ENCODE assay signal across 8 mouse cellular contexts in the genomic region with DNA sequence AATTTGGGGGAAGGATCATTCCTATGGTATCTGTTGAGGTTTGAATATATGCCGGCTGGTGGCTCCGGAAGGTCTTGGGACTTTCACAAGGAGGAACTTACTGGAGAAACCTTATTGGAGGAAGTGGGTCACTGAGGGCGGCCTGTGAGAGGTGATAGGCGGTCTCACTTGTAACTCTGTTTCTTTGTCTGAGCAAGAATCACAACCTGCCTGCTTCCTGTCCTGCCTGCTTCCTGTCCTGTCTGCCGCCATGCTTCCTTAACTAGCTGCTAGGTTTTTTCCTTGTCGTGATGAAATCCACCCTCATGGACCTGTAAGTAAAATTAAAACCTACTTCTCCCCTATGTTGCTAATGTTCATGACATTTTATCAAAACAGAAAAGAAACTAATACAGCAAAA. TPM values are rescaled to one million over a fixed set of nuclear protein-coding genes. Genes with fewer than 3 reads are reported as not detected.
A peak's percentile ranks its signal among the peaks of the same experiment; 100 is the strongest.
DNase-seq lines count a peak whose midpoint lies in the region; ATAC-seq and TF ChIP-seq lines count a peak whose summit lies in the region.

No protein-coding gene starts in this region.

- intact Hi-C loops in heart, postnatal 25 days (cut with DNase I): no loop called here

- no peaks in the 10 kb centered on the region for H3K36me3 ChIP-seq in embryonic facial prominence, embryonic 14.5 days (ENCODE audit: control insufficient read depth, insufficient read depth, low read length)
- H3K36me3 ChIP-seq in embryonic facial prominence, embryonic 10.5 days (replicated peaks): no peaks in the 10 kb centered on the region
- no peaks in the 10 kb centered on the region for H3K36me3 ChIP-seq in ES-Bruce4 (ENCODE audit: control insufficient read depth, insufficient read depth, low read length, poor library complexity, severe bottlenecking)

- H3K4me2 ChIP-seq in embryonic facial prominence, embryonic 14.5 days (ENCODE audit: low read depth, low read length): no peak overlapping the region

- no peak for ATAC-seq in embryonic facial prominence, embryonic 14.5 days (ENCODE audit: low read depth)
- ATAC-seq in megakaryocyte-erythroid progenitor cell, adult 5-6 weeks (replicated peaks; ENCODE audit: low FRiP score, low TSS enrichment, poor library complexity, severe bottlenecking): peak; percentile 100

- TF ChIP-seq EP300 in ES-Bruce4 (IDR thresholded peaks at IDR 0.05; ENCODE audit: insufficient read depth, low read depth, low read length): no peak

- TF ChIP-seq CTCF in ES-Bruce4 (IDR thresholded peaks at IDR 0.05; ENCODE audit: low read depth, low read length): no peak

- no peak overlapping the region for H3K4me3 ChIP-seq in embryonic facial prominence, embryonic 14.5 days (ENCODE audit: low read depth, low read length)
- no peak overlapping the region for H3K4me3 ChIP-seq in embryonic facial prominence, embryonic 10.5 days
- peak overlapping the region; percentile 36 for H3K4me3 ChIP-seq in ES-Bruce4 (ENCODE audit: low read depth, low read length)

- H3K9me3 ChIP-seq in embryonic facial prominence, embryonic 14.5 days (ENCODE audit: control insufficient read depth, low read length): no peaks in the 10 kb centered on the region
- no peaks in the 10 kb centered on the region for H3K9me3 ChIP-seq in embryonic facial prominence, embryonic 10.5 days
- H3K9me3 ChIP-seq in ES-Bruce4 (replicated peaks; ENCODE audit: control insufficient read depth, insufficient read depth, low read length, poor library complexity, severe bottlenecking): peaks cover 6% of the 10 kb centered on the region; the same call in 1 of the 2 replicates

- TF ChIP-seq POLR2A in ES-Bruce4 (IDR thresholded peaks at IDR 0.05; ENCODE audit: insufficient read depth, low read length): peak; percentile 52

- H3K27ac ChIP-seq in embryonic facial prominence, embryonic 14.5 days (replicated peaks; ENCODE audit: low read depth, low read length): no peak overlapping the region
- H3K27ac ChIP-seq in embryonic facial prominence, embryonic 10.5 days (replicated peaks): no peak overlapping the region
- no peak overlapping the region for H3K27ac ChIP-seq in ES-Bruce4 (ENCODE audit: insufficient read depth, low read length)

- no peaks in the 10 kb centered on the region for H3K27me3 ChIP-seq in embryonic facial prominence, embryonic 14.5 days (replicated peaks; ENCODE audit: control insufficient read depth, insufficient read depth, low read length)
- H3K27me3 ChIP-seq in embryonic facial prominence, embryonic 10.5 days (replicated peaks; ENCODE audit: low read depth, poor library complexity, severe bottlenecking): no peaks in the 10 kb centered on the region
- no peaks in the 10 kb centered on the region for H3K27me3 ChIP-seq in ES-Bruce4 (ENCODE audit: control insufficient read depth, insufficient read depth, low read length, poor library complexity, severe bottlenecking)

- H3K9ac ChIP-seq in embryonic facial prominence, embryonic 14.5 days (ENCODE audit: low read depth, low read length): no peak overlapping the region
- H3K9ac ChIP-seq in ES-Bruce4 (ENCODE audit: low read depth, poor library complexity, severe bottlenecking): no peak overlapping the region

- DNase-seq in embryonic facial prominence, embryonic 14.5 days (ENCODE audit: low spot score): peak; percentile 5
- no peak for DNase-seq in embryonic facial prominence, embryonic 10.5 days (ENCODE audit: low spot score)
- peak; percentile 26 for DNase-seq in heart, postnatal 25 days (ENCODE audit: low spot score)
- no peak for DNase-seq in c-Kit-positive CD71-positive TER-119-positive erythroid progenitor cells, embryonic 14.5 days (ENCODE audit: low spot score)
- no peak for DNase-seq in frontal cortex, postnatal 36 days (ENCODE audit: low spot score in 2 of 2)
- no peak for DNase-seq in adrenal gland, adult 8-10 months

- WGBS in embryonic facial prominence, embryonic 14.5 days: 76% methylated on average over 6 of the region's 6 CpGs
- 76% methylated on average over 6 of the region's 6 CpGs for WGBS in embryonic facial prominence, embryonic 10.5 days

- no peaks in the 10 kb centered on the region for H3K4me1 ChIP-seq in embryonic facial prominence, embryonic 14.5 days (ENCODE audit: control insufficient read depth, insufficient read depth, low read length)
- no peaks in the 10 kb centered on the region for H3K4me1 ChIP-seq in embryonic facial prominence, embryonic 10.5 days
- H3K4me1 ChIP-seq in ES-Bruce4 (ENCODE audit: control insufficient read depth, insufficient read depth, low read length): no peaks in the 10 kb centered on the region

RNA-seq across cellular contexts. Expression of a gene that starts 52.9 kb away (rescaled TPM):
- 11.6 and 12.3 TPM in 2 replicates for polyA plus RNA-seq in embryonic facial prominence, embryonic 14.5 days (2014; fragmentation: Nextera tagmentation; extraction: Ambion mirVana)
- 1.6 and 2.0 TPM in 2 replicates for polyA plus RNA-seq in embryonic facial prominence, embryonic 10.5 days (2016; fragmentation: Nextera tagmentation; extraction: Ambion mirVana)
- polyA plus RNA-seq in ES-Bruce4 (2011; ENCODE audit: insufficient read depth, insufficient read length, low read depth, missing spikeins): 0.44 and 0.70 TPM in 2 replicates
- total RNA-seq in heart, postnatal 25 days (2021): 1 to 10 TPM; 2.2 to 3.1 TPM
- not detected in 2 replicates for total RNA-seq in megakaryocyte-erythroid progenitor cell, adult 5-6 weeks (2014; fragmentation: Nextera tagmentation)
- not detected in 2 replicates for total RNA-seq in megakaryocyte-erythroid progenitor cell, adult 5-6 weeks (2017)
- total RNA-seq in adrenal gland, adult 8-10 months (2022): 1 to 10 TPM; 3.5 to 6.9 (median 4.7) TPM

Comparison
In these comparisons a context has a peak if more than half of its experiments do, and no peak if none do; other contexts are left out.
1. DNase-seq: peak in embryonic facial prominence, embryonic 14.5 days (single experiment) and heart, postnatal 25 days (single experiment); none in embryonic facial prominence, embryonic 10.5 days (single experiment), c-Kit-positive CD71-positive TER-119-positive erythroid progenitor cells, embryonic 14.5 days (single experiment), frontal cortex, postnatal 36 days (0 of 2) and adrenal gland, adult 8-10 months (single experiment).